Mouse (Mus musculus): ENCODE data around the gene 4930583I09Rik.
A peak's percentile ranks its signal among the peaks of the same experiment; 100 is the strongest.

Gene 4930583I09Rik

DNA sequence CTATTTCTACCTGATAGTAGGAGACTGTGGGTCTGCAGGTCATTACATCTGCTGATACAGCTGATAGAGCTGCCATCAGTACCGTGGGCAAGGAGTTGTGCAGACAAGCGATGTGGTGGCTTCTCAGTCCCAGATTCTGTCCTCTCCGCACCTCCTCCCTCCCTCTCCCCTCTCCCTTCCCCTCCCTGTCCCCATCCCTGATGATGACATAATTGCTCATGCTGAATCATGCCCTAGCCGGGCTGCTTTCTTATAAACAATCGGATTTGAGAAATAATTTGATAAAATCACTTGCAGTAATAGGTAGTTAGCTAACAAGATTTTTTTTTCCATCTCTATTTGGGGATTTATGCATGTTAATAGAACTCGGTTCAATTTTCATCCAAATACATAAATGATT is at the start of gene 4930583I09Rik:
Gene 4930583I09Rik, minus strand, starts transcription at position 144 of the 400 bp plus-strand sequence.
- no peak for DNase-seq

DNA sequence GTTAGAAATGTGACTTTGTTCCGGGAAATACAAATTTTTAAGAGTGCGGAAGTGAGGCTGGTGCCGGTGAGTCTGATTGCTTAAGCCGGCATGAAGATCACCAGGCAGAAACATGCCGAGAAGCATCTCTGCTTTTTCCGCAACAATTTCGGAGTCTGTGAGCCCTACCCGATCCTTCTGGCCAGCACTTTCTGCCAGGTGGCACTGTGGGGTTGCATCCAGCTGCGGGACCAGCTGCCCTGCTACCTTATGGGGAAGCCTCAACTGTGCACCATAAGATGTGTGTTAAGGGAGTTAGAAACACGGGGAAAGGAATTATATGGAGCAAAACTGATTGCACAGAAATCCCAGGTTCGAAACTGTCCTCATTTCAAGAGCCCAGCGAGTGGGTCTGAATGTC is 40.2 kb upstream of the 4930583I09Rik start:
- no peak for DNase-seq

DNA sequence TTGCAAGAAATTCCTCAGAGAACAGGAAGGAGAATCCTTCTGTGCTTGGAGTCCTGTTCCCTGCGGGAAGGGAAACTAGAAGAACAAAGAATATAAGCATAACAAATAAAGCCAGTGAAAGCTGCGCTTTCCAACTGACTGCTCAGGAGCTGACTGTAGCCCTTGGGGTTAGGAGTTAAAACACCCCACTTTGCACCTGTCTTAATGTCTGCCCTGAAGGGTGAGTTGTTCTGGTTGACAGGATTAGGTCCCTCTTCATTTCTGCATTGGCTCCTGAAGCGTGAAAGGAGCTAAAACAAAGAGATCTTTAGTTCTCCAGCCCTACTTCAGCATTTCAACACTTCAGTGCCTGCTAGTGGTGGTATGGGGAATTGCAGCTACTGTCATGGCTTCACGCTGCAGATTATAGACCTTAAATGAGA is 37.8 kb upstream of the 4930583I09Rik start:
- peak; percentile 22 to 33 for DNase-seq

DNA sequence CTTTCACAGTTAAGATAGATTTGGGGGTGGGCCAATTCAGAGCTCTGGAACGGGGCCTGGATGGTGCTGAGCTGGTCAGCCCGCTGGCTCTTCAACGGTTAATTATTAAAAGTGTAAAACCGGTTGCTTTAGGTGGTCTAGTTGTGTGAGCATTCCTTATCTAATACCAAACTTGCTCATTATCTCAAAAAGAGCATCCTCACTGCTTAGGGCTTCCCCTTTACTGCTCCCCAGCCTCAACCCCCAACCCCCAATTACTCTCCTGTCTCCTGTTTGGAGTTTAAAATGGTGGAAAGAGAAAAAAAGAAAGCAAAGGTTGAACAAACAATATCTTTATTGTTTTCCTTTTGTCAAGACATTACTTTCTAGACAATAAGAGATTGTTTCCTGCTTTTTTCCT is 27.9 kb upstream of the 4930583I09Rik start:
- DNase-seq = no peak

DNA sequence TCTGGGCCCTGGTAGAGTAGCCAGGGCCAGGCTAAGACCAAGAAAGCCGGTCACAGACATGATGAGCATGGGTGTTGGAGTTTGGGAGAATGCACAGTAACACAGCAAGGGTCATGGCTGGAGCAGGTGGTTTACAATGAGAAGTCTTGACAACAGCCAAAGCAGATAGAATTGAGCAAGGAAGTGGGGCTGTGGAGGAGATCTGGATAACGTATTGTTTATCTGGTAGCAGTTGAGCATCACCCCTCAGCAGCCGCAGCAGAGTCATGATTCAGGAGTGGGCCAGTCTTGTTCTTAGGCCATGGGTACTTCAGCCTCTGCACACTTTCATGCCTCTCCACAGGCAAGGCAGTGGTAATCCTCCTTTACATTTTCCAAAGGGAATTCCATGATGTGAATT is 25.1 kb upstream of the 4930583I09Rik start:
- DNase-seq = no peak

DNA sequence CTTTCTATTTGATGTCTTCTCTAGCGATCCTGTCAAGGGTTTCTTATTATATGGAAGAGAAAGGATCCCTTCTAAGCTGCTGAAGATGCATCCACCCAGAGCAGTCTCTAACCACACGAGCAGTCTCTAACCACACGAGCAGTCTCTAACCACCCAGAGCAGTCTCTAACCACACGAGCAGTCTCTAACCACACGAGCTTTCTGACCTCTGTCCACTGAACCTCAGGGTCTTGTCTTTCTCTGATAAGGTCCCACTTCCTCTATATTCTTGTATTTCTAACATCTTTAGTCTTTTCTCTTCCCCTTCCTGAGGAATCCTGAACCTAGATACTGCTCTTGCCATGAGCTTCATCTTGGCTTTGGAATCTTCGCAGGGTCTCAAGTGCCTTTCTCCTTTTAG is 23.0 kb upstream of the 4930583I09Rik start:
- DNase-seq = no peak

DNA sequence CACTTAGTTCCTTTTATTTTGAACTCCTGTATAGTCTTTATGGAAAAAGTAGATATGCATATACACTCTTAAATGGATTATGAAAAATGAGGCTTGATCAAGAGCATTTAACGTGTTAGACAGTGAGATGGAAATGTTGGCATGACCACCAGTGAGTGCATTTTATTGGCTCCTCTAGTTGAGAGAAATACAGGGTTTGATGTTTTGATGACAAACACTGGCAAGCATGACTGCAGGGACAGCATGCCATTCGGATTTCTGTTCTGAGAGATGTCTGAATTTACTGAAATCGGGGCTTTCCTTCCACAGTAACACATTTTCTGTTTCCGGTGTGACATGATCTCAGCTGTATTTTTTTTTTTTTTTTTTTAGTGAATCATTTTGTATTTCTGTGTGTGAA is 12.2 kb upstream of the 4930583I09Rik start:
- DNase-seq = no peak

DNA sequence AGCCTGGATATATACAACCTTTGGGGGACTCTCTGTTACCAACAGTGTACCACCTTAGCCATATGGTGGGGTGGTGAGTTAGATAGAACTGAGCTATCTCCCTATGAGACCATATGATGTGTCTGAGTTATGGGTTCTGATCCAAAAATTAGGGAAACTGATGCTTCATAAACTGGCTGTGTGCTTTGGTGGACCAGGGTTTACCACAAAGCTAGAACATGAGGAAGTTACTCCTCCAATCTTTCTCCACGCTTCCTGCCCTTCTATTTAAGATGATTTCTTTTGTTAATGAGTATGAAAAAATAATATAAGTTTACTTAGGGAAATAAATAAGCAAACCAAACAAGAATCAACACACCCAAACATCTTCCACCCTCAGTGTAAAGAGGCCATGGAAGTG is 10.8 kb upstream of the 4930583I09Rik start:
- no peak for DNase-seq

DNA sequence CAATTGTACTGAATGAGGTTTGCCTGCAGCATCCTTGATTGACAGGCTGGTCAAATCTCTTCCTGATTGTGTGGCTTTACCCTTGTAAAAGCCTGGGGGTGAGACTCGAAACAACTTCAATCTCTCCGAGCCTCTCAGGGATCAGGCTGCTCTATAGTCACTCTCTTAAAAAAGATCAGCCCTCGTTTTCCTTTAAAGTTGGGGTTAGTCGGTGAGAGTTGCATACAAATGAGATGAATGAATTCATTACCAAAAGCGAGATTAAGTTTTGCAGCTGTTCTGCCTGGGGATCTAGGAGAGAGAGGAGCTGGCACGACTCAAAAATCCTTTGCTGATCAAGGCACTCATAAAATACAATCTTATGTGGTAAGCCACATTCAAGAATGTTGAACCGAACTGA is 1.0 kb upstream of the 4930583I09Rik start:
- no peak for DNase-seq

DNA sequence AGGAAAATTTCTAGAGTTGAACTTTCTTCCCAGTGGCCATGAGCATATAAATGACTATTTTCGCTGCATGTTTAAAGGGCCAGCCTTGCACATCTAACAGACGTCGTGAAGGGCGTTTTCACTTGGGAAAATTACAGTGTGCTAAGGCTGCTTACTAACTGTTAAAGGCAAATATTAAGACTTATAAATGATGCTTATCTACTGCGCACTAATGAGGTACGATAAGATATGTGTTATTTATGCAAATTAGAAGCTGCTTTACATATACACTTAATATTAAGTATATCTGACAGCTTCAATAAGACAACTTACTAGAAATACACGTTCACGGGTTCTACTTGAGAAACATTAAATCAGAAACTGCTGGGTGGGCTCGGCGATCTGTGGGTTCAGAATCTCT is 481 bp upstream of the 4930583I09Rik start:
- DNase-seq = no peak

DNA sequence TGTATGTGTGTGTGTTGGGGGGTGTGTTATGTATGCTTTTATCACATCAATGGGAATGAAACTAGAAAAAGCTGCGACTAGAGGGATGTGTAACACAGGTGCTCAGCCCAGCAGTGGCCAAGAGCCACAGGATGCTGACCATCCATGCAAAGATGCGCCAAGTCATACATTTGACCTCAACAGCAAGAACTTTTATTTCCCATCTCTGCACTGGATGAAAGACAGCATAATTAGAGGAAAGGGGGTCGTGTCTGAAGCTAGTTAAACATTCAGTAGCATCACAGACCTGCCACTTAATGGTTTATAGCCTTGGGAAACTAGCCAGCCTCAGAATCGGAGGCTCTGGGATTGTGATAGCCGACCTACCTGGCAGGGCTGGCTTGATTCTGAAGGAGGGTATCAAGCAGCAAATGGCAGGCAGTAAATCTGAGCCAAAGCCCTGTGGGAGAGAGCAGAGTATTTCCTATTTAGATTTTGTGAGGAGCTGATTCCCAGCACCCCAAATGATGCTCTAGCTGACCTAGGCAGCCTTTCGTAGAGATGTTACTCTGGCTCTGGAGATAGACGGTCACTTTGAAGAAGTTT is 1.9 kb downstream of the 4930583I09Rik start:
- DNase-seq = peak; percentile 27 to 32

DNA sequence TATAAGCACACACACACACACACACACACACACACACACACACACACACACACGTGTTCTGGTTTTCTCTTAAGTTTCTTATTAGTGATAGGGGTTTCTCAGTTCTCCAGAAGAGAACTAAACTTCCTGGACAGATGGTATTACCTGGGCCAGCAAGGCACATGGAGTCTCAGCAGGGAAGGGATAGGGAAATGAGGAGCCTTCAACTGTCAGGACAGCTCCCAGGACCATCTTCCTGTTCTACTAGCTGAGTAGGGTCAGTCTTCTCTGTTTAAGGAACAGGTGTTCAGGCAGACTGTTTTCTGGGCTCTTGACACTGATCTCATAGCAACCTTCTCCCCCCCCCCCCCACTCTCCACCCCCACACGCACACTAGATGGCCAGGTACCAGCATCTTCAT is 2.8 kb downstream of the 4930583I09Rik start:
- peak; percentile 45 to 62 for DNase-seq

DNA sequence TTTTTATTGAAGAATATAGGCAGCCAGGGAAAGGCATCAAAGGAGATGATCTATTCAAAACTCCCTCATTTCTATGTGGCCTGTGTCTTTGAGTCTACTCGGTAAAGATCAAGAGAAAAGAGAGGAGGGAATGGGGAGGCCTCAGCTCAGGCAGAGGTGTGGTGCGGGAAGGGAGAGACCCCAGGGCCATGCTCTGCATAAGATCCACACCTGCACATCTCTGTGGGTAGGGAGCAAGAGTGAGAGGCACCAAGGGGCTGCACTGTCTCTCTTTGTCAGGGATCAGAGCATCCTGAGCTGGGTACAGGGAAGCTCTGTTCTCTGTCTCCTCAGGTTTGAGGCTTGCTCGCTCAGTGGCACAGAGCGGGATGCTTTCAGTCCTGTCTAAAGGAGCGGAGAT is 8.4 kb downstream of the 4930583I09Rik start:
- no peak for DNase-seq

DNA sequence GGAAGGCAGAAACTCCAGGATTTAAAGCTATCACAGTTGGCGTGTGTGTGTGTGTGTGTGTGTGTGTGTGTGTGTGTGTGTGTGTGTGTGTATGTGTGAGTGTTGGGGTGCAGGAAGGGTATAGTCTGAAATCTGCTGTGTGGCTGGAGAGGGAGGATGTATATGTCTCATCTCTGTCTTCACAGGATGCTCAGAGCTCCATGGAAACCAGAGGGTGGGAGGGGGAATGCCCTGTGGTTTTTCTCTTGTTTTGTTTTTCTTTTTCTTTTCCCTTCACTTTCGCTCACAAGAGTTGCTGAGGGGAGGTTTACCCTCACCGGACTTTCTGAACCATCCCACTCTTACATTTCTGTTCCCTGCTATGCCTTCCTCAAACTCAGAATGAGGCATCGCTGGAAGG is 9.0 kb downstream of the 4930583I09Rik start:
- no peak for DNase-seq

DNA sequence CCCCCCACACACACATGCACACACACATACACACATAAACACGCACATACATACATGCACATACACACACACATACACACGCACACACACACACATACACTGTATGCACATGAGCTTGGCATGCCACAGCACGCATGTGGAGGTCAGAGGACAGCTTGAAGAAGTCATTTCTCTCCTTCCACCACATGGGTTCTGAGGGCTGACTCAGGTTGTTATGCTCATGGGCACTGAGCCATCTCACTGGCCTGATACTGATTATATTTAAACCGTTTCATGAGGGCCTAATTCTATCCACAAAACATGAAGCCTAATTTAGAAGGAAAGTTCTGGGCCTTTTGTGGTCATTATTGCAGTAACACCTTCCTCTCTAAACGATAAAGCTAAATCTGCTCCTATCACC is 13.3 kb downstream of the 4930583I09Rik start:
- no peak for DNase-seq

DNA sequence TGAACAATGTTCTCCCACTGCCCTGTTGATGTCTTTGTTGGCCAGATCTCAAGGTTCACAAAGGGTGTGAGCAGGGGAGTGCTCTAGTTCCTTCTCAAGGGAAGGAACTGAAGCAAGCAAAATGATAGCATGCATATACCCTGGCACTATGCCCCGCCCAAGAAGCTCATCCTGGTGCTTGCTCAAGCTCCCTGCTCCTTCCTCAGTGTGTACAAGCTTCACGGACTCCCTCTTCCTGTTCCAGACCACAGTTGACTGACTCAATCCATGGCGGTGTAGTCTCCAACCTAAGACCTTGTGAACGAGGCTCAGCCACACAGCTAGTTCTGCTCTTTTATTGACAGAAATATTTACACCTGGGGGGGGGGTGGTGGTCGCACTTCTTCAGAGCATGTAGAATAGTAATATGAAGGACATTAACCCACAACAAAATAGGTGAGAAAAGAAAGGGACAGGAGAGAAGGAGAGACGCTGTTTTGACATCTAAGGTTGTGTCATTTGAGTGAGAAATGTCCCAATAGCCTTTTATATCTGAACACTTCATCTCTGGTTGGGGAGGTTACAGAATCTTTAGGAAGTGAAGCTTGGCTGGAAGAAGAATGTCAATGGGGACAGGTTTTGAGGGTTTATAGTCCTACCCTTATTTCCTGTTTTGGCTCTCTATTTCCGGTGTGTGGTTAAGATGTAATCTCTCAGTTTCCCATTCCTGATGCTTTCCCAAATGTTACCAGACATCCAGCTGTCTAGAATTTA is 14.9 kb downstream of the 4930583I09Rik start:
- no peak for DNase-seq

DNA sequence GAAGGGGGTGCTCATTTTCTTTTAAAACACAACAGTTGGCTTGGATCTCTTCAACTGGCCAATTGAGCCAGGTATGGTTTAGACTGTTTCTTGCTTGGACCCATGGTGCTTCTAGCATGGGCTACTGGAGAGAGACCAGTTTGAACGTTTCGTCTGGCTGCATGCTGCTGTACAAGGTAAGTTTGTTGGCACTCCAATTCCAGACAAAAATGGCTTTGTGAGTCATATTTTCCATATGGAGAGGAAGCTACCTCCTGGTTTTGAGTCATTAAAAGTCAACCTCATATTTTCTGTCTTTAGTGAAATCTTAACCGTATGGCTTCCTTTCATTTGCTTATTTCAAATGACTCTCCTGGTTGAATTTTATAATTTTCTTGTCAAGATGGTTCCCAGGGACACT is 19.6 kb downstream of the 4930583I09Rik start:
- no peak for DNase-seq

DNA sequence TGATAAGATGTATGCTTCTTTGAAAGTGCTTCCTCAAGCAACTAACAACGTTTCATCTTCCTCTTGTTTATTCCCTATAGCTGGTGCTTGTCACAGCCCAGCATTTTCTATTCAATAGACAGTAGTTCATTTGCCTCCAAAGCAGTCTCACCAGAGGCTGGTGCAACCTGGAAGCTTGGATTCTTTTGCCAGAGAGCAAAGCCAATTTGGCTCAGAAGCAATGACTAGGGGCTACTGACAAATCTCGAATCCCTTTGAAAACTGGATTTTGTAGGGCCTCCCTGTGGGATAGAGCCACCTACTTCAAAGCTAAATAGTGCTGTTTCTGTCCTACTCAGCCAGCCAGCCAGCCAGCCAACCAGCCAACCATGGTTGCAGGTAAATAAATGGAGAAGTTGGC is 20.1 kb downstream of the 4930583I09Rik start:
- DNase-seq = no peak

DNA sequence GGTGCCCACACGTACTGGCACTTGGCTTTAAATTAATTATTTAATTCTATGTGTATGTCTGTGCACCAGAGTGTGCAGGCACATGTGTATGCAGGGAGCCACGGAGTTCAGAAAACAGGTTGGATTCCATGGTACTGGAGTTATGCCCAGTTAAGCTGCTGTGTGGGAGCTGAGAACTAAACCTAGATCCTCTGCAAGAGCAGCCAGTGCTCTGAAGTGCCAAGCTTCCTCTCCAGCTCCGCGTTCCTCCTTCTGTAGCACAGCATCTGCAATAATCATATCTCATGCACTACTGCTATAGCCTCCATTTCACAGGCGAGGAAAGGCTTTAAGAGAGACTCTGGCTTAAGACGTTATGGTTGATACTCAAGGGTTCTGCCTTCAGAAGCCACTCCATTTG is 22.3 kb downstream of the 4930583I09Rik start:
- DNase-seq = no peak

DNA sequence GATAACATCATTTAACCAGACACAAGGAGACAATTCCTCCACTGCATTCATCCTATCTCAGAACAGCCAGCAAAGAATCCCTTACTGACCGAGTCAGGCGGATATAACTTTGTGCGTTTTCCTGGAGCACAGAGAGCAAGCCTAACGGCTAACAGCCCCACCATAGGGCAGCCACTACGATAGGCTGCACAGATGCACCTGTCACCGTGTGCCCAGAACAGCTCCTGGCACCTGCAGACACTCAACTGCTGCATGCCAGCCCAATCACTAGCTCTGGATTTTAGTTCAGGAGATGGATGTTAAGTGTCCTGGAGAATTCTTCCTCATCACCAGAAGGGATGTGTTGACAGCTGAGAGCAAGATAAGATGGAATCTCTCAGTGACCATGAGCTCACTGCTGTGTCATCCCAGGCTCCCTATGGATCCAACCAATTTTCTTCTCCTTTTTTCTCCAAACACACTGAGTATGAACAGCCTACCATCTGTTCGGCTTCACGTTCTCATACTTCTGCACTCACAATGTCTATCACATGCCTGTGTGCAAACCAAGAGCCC is 29.8 kb downstream of the 4930583I09Rik start:
- no peak for DNase-seq

DNA sequence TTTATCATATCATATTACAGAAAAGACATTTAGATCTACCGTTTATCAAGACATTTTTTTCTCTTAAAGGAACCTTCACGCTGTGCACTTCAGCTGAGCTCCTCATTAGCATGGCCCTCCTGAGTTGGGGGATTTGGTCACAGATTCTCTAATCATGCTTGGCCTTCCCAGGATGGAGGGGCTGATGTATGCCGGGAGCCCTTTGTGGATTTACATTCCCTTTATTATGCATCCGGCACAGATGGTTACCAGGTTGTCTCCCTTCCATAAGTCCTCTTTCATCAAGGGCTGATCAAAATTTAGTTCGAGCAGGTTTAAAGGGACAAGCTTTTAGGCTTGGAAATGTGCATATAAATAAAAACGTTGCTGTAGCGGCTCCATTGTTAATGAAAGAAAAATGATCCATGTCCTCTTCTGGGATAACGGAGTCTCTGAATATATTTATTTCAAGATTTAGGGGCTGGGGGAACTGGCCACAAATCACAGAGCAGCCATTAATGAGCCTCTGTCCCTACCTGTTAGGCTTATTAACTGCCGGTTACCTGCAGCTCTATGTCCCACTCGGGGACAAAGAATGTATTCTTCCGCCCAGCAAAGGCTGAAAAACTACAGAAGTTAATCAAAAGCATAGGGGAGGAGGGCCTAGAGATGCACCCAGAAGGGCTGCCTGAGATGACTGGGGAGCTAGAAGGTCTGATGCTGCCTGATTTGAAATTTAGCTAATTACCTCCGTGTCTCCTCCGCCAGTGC is 31.3 kb downstream of the 4930583I09Rik start:
- DNase-seq = no peak

DNA sequence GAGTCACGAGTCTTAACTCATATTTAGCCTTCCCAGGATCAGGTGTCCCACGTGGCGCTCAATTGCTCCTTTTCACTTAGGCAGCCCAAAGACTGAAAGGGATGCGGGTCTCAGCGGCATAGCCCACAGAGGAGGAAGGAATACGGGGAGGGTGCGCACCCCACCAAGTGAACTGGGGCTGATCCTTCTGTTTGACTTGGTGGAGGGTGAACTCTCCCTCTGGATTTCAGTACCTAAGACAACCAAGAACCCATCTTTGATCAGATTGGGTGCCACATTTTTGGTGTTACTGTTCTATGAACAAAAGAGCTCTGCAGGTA is 33.0 kb downstream of the 4930583I09Rik start:
- DNase-seq = no peak

DNA sequence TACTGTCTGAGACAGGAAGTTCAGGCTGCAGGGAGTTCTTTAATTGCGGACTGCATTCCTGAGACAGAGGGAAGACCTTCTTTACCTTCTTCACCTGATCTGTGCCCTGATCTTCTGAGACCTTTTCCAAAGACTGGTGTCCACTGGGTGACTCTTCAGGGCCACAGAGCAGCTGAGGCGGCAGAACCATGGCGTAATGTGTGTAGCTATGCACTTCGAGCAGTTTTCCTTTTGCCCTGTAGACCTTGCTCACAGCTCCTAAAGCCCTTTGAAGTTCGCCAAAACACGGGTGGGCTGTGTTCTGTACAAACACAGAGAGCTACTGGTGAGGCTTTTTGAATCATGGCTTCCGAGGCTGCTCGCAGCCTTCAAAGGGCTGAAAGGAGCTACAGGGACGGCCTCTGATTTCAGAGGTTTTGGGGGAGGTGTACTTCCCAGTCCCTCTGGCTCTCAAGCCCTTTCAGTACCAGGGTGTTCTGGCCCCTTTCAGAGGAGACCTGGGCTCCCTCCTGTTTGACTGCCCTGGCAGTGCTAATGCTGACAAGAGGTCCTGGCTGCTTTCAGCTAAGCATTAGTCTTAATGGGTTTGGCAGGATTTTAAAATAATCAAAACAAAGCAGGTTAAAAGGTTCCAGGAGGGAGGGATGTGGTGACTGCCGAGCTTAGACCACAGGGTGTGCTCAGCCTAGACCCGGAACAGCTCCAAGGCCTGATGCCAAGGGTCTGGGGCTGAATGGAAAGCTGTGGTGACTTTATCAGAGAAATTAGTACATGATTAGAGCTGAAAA is 33.5 kb downstream of the 4930583I09Rik start:
- no peak for DNase-seq
